Mouse (Mus musculus): ENCODE data around the gene Rorc.

GRCm38 (mm10) chr3:94383476-94383875 is 10.9 kb downstream of the Rorc start:
- TF ChIP-seq CHD2 (IDR thresholded peaks at IDR 0.05; ENCODE audit: low read depth, low read length): no peak
- no peak for TF ChIP-seq ZC3H11A (IDR thresholded peaks at IDR 0.05; ENCODE audit: borderline replicate concordance, low read depth, low read length)
- no peak for TF ChIP-seq MAFK (IDR thresholded peaks at IDR 0.05; ENCODE audit: insufficient read depth, low read depth, low read length)
- TF ChIP-seq HCFC1 (IDR thresholded peaks at IDR 0.05; ENCODE audit: borderline replicate concordance, insufficient read depth, low read length): no peak
- TF ChIP-seq ZNF384 (IDR thresholded peaks at IDR 0.05; ENCODE audit: low read depth, low read length): no peak
